Mouse (Mus musculus) spleen, adult 2 months (tissue): ENCODE measurements at regions not wholly inside any gene's neighbourhood (a gene's known extent, or its start where the extent isn't known, plus 50 kb on each side); places are given as distances from the start of the nearest gene placed in this dataset.

Experiments
- DNase-seq, 2 experiments: peaks; one replicate each; pipeline versions ENCODE4 v3.0.0 to v3.0.0-alpha.2; 2012 to 2021; ENCODE audit warnings: low spot score in 2 of 2, low read depth in 1 of 2
- H3K27ac ChIP-seq: fragments of 200-500 bp; 2 replicates; pipeline ENCODE4 v1.5.1; 2012; ENCODE audit warnings: low read length, inconsistent platforms; ENCODE audit not compliant: insufficient read depth
- H3K27me3 ChIP-seq: fragments of 200-500 bp; 2 replicates; pipeline ENCODE4 v1.6.1; 2012; ENCODE audit warnings: mild to moderate bottlenecking, moderate library complexity, low read length, inconsistent platforms; ENCODE audit not compliant: control insufficient read depth, insufficient read depth
- H3K36me3 ChIP-seq: fragments of 200-500 bp; 2 replicates; pipeline ENCODE4 v1.6.1; 2012; ENCODE audit warnings: mild to moderate bottlenecking, low read length, inconsistent platforms; ENCODE audit not compliant: control insufficient read depth, insufficient read depth
- H3K4me1 ChIP-seq: fragments of 200-500 bp; 2 replicates; pipeline ENCODE4 v1.6.1; 2011; ENCODE audit warnings: inconsistent platforms; ENCODE audit not compliant: control insufficient read depth, insufficient read depth, insufficient read length
- H3K4me3 ChIP-seq: fragments of 200-500 bp; 2 replicates; pipeline ENCODE4 v1.5.1; 2011; ENCODE audit warnings: mild to moderate bottlenecking, inconsistent platforms; ENCODE audit not compliant: insufficient read depth, insufficient read length; ENCODE audit errors: extremely low read depth
- CTCF ChIP-seq: fragments of 200-500 bp; IDR thresholded peaks from 2 replicates; pipeline ENCODE4 v1.5.1; 2011; ENCODE audit warnings: mild to moderate bottlenecking, inconsistent platforms; ENCODE audit not compliant: insufficient read depth, insufficient read length, insufficient replicate concordance; ENCODE audit errors: extremely low read depth
- POLR2A ChIP-seq: fragments of 200-500 bp; IDR thresholded peaks from 2 replicates; pipeline ENCODE4 v1.6.1; 2011; ENCODE audit warnings: low read depth, low read length, inconsistent platforms
- WGBS: fragments of 180-500 bp; shearing (Covaris S2); methylation state at CpG from one replicate; pipeline ENCODE4 v1.1.7; 2018; 5-methylcytosine and 5-hydroxymethylcytosine counted together

DNA sequence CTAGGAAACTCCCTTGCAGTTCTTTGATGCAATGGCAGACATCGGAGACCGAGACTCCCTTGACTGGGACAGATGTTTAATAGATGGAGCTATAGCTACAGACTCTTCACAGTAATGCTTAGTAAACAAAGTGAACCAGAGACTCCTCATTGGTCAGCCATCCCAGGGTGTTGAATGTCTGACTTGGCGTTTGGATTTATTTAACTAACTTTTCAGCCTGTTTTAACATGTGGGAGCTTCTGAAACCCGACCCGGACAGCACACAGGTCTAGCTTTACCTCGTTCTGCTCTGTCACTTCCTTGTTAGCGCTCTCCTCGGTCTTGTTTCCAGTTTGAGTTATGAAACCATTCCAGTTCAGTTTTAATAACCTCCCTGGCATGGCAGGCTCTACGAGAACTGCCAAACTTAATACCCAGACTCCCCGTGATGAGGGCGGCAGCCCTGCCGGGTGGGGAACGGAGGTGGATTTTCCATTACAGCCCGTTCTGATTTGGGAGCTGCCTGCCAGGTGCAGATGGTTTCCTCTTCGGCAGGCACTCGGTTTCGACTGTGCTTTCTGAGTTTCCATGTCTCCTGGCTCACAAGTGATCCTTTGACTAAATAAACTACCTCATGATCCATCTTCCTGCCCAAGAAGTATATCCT lies 147.9 kb upstream of the Rnaseh2b start:
- TF ChIP-seq POLR2A (no peak), CTCF (no peak)
- H3K27ac ChIP-seq: no peak overlapping the region
- H3K4me1 ChIP-seq: no peaks in the 10 kb centered on the region
- no peaks in the 10 kb centered on the region for H3K36me3 ChIP-seq
- no peak overlapping the region for H3K4me3 ChIP-seq
- 63% methylated on average over 17 of the region's 17 CpGs for WGBS
- no peak for DNase-seq
- no peaks in the 10 kb centered on the region for H3K27me3 ChIP-seq

DNA sequence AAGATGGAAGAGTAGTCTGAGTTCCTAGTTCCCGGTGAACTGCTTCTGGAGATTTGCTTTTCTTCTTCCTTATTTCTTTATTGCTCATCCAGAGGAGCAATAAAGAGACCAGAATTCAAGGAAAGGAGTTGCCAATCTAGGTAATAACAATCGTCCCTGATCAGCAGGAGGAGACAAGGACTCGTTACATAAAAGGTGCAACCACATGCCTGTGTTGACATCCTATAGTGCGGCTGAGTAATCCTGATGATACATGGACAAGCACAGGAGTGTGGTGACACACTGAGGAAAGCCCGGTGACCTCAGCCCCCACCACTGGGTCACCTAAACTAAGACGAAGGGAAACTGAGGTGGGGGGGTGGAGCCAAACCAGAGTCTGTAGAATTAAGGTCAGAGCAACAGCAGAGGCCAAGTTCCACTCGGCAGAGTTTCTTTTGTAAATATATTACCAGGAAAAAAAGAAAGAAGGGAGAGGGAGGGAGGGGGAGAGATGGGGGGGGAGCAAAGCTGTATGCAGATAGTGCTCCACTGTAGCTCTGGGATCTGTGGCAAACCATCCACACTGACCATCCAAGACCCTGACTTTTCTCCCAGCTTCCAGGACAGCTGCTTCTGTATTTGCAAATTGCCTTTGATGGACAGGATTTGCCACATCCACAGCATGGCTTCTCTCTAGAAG lies 135.2 kb upstream of the Rnaseh2b start:
- Histone ChIP-seq H3K27ac (no peak overlapping the region), H3K4me1 (no peaks in the 10 kb centered on the region), H3K4me3 (no peak overlapping the region), H3K27me3 (no peaks in the 10 kb centered on the region), H3K36me3 (no peaks in the 10 kb centered on the region)
- no peak for DNase-seq
- TF ChIP-seq CTCF (no peak), POLR2A (no peak)
- 87% methylated on average over 7 of the region's 7 CpGs for WGBS

DNA sequence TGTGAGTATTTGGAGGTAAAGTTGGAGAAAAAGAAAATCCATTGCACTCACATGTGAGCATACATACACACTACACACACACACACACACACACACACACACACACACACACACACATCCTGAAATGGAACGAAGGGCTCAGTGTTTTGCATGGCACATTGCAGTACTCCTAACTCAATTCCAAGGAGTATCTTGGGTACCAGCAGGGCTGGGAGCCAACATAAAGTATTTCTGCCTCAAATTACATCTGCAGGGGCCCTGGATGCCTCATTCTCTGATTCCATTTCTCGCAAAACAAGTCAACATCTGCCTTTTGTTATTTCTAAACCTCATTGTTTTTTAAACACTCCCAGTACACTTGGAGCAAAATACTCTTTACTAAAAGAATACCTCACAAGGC lies 132.7 kb upstream of the Rnaseh2b start:
- no peaks in the 10 kb centered on the region for H3K4me1 ChIP-seq
- no peak for DNase-seq

DNA sequence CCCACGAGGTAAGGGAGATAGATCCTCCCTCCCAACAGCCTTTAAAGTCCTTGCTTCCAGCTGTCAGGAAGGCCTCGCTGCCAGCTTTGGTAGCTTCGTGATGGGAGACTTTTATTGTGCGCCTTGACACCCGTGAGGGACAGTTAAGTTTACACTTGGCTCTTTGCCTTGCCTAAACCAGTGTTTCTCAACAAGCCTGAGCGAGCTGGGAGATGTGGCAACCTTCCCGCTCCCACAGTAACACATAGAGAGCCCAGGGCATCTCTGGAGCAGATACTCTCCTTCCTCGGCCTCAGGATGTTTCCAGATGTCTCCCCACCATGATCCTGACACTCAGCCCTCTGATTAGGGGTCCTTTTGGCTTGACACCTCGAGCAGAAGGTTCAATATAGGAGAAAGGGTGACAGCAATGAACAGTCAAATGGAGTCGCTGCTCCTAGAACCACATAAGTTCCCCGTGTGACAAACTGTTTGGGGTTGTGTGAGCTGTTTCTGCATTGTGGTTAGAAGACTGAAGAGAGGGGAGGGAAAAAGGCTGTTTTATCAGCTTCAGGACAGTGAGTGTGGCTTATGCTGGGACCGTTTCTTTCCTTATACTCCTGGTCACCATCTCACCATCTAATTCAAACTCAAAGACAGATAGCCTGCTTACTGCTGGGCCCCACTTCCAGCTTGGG lies 129.1 kb upstream of the Rnaseh2b start:
- TF ChIP-seq POLR2A (no peak), CTCF (no peak)
- H3K27me3 ChIP-seq: no peaks in the 10 kb centered on the region
- no peak overlapping the region for H3K27ac ChIP-seq
- DNase-seq: no peak
- no peaks in the 10 kb centered on the region for H3K36me3 ChIP-seq
- no peaks in the 10 kb centered on the region for H3K4me1 ChIP-seq
- 56% methylated on average over 12 of the region's 12 CpGs for WGBS
- H3K4me3 ChIP-seq: no peak overlapping the region

More for the DNA sequence above, 132.7 kb upstream of the Rnaseh2b start:
- no peaks in the 10 kb centered on the region for H3K27me3 ChIP-seq
- TF ChIP-seq POLR2A: no peak
- no peaks in the 10 kb centered on the region for H3K36me3 ChIP-seq
- H3K4me3 ChIP-seq: no peak overlapping the region
- H3K27ac ChIP-seq: no peak overlapping the region
- 84% methylated on average over 2 of the region's 2 CpGs for WGBS

DNA sequence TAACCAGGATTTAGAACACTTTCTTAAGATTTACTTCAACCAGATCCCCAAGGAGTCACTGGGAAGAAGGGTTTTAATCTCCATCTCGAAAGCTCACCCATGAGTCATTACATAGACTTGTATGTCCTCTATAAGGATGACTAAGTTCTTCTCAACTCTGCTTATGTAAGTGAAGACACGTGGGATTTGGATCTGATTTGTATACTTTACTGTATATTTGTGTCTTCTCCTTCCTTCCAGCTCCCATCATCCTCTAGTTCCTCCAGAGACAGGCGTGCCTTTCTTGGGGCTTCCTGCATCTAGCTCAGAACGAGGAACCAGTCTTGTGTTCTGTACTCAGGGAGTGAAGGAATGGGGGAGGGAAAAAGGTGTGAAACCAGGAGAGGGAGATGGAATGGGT lies 127.5 kb upstream of the Rnaseh2b start:
- DNase-seq: no peak
- Histone ChIP-seq H3K27me3 (no peaks in the 10 kb centered on the region), H3K4me1 (no peaks in the 10 kb centered on the region), H3K27ac (no peak overlapping the region), H3K4me3 (no peak overlapping the region), H3K36me3 (no peaks in the 10 kb centered on the region)
- WGBS: 62% methylated on average over 4 of the region's 4 CpGs
- TF ChIP-seq POLR2A (no peak), CTCF (no peak)

DNA sequence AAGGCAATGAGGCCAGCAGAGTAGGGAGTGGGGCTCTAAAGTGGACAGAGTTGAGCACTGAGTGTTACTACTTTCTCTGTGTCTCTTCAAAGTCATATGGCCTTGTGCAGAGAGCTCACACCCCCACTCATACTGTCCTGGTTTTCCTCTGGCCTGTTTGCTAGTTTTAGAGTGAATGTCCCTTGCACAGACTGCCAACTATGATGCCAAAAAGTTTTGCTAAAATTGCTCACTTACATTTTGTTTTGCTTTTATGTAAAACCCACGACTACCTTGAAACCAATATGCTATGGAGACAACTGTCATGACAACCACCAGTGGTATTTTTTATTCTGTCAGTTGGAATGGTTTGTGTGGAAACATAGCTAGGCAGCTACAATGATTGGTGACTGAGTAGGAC lies 126.4 kb upstream of the Rnaseh2b start:
- WGBS: 54% methylated on average over 1 of the region's 1 CpGs
- TF ChIP-seq POLR2A: no peak
- TF ChIP-seq CTCF: no peak
- Histone ChIP-seq H3K4me3 (no peak overlapping the region), H3K27me3 (no peaks in the 10 kb centered on the region), H3K27ac (no peak overlapping the region), H3K4me1 (no peaks in the 10 kb centered on the region), H3K36me3 (no peaks in the 10 kb centered on the region)
- DNase-seq: no peak

DNA sequence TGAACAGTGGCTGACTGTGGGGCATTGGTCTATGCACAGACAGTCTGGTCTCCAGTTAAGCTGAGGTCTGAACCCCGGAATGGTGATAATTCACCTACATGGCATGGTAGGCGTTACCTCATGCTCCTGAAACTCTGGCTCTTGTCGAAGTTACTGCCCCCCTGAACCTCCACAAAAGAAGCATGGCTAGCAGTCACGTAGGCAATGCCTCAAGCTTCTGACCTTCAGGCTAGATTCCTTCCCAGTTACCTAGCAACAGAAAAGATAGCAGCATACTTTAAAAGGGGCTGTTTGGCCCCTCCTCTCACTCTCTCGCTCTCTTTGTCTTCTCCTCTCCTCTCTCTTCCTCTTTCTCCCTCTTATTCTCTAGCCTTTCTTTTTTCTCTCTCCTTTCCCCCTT lies 125.8 kb upstream of the Rnaseh2b start:
- no peak overlapping the region for H3K27ac ChIP-seq
- WGBS: 76% methylated on average over 5 of the region's 5 CpGs
- no peaks in the 10 kb centered on the region for H3K27me3 ChIP-seq
- TF ChIP-seq POLR2A (no peak), CTCF (no peak)
- H3K4me1 ChIP-seq: no peaks in the 10 kb centered on the region
- H3K4me3 ChIP-seq: no peak overlapping the region
- no peak for DNase-seq
- H3K36me3 ChIP-seq: no peaks in the 10 kb centered on the region
